Mouse (Mus musculus) layer of hippocampus, adult 8-10 months (tissue): Measurements from ENCODE around the gene Slc7a9. TPM values are rescaled to one million over a fixed set of nuclear protein-coding genes. Genes with fewer than 3 reads are reported as not detected.

Source experiments
- total RNA-seq, 4 experiments: library from RNA; stranded (reverse); gene quantifications; 2 replicates each; pipeline ENCODE4 v1.2.4; 2022

Gene Slc7a9
- total RNA-seq, 4 experiments from 2014 or later = not detected

Other genes with a start within 250 kb of the Slc7a9 start
- gene Lrp3, start 233.3 kb upstream of the Slc7a9 start, total RNA-seq = 10 to 100 TPM; 69.0 to 77.4 (median 72.4) TPM
- gene Gpatch1, start 130.4 kb upstream of the Slc7a9 start, total RNA-seq = 10 to 100 TPM; 25.3 to 30.4 (median 26.5) TPM
- gene Rhpn2, start 114.6 kb upstream of the Slc7a9 start, total RNA-seq = 1 to 10 TPM; 6.2 to 7.6 (median 7.3) TPM
- 1 to 10 TPM; 4.0 to 5.9 (median 5.6) TPM for gene Faap24, start 52.0 kb upstream of the Slc7a9 start, total RNA-seq
- 10 to 100 TPM; 14.4 to 31.0 (median 19.2) TPM for gene Cep89, start 51.8 kb upstream of the Slc7a9 start, total RNA-seq
- 1 to 10 TPM in 3 of 4 experiments, under 1 TPM in 1; 0.23 to 1.7 (median 1.2) TPM for gene Tdrd12, start 88.9 kb downstream of the Slc7a9 start, total RNA-seq
- gene Nudt19, start 107.5 kb downstream of the Slc7a9 start, total RNA-seq = 10 to 100 TPM; 65.4 to 80.5 (median 73.1) TPM
- under 1 TPM; 0.25 to 0.45 (median 0.29) TPM for gene Rgs9bp, start 136.8 kb downstream of the Slc7a9 start, total RNA-seq
- 10 to 100 TPM; 38.4 to 49.5 (median 43.6) TPM for gene Ankrd27, start 137.4 kb downstream of the Slc7a9 start, total RNA-seq
- 10 to 100 TPM; 53.4 to 59.6 (median 54.9) TPM for gene Pdcd5, start 198.7 kb downstream of the Slc7a9 start, total RNA-seq